Mouse (Mus musculus): ENCODE data around the gene Syn1.

- no peak for TF ChIP-seq CTCF (IDR thresholded peaks at IDR 0.05; ENCODE audit: control insufficient read depth, insufficient read depth, insufficient replicate concordance, low read depth, low read length)
- TF ChIP-seq POLR2A (IDR thresholded peaks at IDR 0.05; ENCODE audit: control insufficient read depth, low read depth, low read length), result no peak
Measured at GRCm38 (mm10) chrX:20861453-20862104, 59.2 kb downstream of the Syn1 start.
